Mouse (Mus musculus): ENCODE measurements around the gene Cd6.

GRCm38 (mm10) chr19:10787406-10787805 lies 42.5 kb downstream of the Cd6 start:
- TF ChIP-seq CTCF (IDR thresholded peaks at IDR 0.05; ENCODE audit: borderline replicate concordance, insufficient read depth, low read length) (no peak), POLR2A (IDR thresholded peaks at IDR 0.05; ENCODE audit: low read depth, low read length) (no peak)

Data from embryonic fibroblast, embryonic 13.5 days (primary cell).